Mouse (Mus musculus): Measurements from ENCODE around the gene Fgd6. TPM values are rescaled to one million over a fixed set of nuclear protein-coding genes. Genes with fewer than 3 reads are reported as not detected.
A peak's percentile ranks its signal among the peaks of the same experiment; 100 is the strongest.

Fgd6 gene
- polyA plus RNA-seq (2015; fragmentation: Nextera tagmentation; extraction: Ambion mirVana), result 2.2 and 2.5 TPM in 2 replicates

GRCm38 (mm10) chr10:94035658-94036374 is at the start of gene Fgd6, which contains the start of gene Vezt:
Gene Fgd6 (plus strand): TSS chr10:94036001.
Gene Vezt (minus strand): TSS chr10:94035817.
- no peaks in the 10 kb centered on the region for H3K9me3 ChIP-seq (ENCODE audit: control insufficient read depth)
- no peaks in the 10 kb centered on the region for H3K4me1 ChIP-seq (replicated peaks; ENCODE audit: control insufficient read depth, insufficient read depth, low read length)
- under 1% methylated on average over 77 of the region's 77 CpGs for WGBS
- H3K9ac ChIP-seq (ENCODE audit: low read depth, low read length), result peak within 1 kb of the TSS; percentile 88
- H3K4me3 ChIP-seq (ENCODE audit: low read depth, low read length), result peak within 1 kb of the TSS; percentile 94
- no peaks in the 10 kb centered on the region for H3K36me3 ChIP-seq (ENCODE audit: control insufficient read depth, insufficient read depth)
- peak within 1 kb of the TSS; percentile 84 for H3K27ac ChIP-seq (ENCODE audit: low read depth, low read length)
- peak; percentile 99 for ATAC-seq
- H3K4me2 ChIP-seq (replicated peaks; ENCODE audit: low read depth), result peak within 1 kb of the TSS; percentile 82
- no peaks in the 10 kb centered on the region for H3K27me3 ChIP-seq (replicated peaks; ENCODE audit: control insufficient read depth, insufficient read depth, low read length)
- peak; percentile 88 for TF ChIP-seq CTCF (IDR thresholded peaks at IDR 0.05; ENCODE audit: low read depth)

- ATAC-seq, result no peak
- Histone ChIP-seq H3K4me3 (ENCODE audit: low read depth, low read length) (no peak overlapping the region), H3K4me2 (replicated peaks; ENCODE audit: low read depth) (no peak overlapping the region), H3K9me3 (ENCODE audit: control insufficient read depth) (no peaks in the 10 kb centered on the region), H3K27ac (ENCODE audit: low read depth, low read length) (no peak overlapping the region), H3K4me1 (replicated peaks; ENCODE audit: control insufficient read depth, insufficient read depth, low read length) (no peaks in the 10 kb centered on the region), H3K9ac (ENCODE audit: low read depth, low read length) (no peak overlapping the region), H3K36me3 (ENCODE audit: control insufficient read depth, insufficient read depth) (peaks cover 49% of the 10 kb centered on the region), H3K27me3 (replicated peaks; ENCODE audit: control insufficient read depth, insufficient read depth, low read length) (no peaks in the 10 kb centered on the region)
- WGBS, result 92% methylated on average over 10 of the region's 10 CpGs
- no peak for TF ChIP-seq CTCF (IDR thresholded peaks at IDR 0.05; ENCODE audit: low read depth)
Observed at GRCm38 (mm10) chr10:93994136-93994535, 41.7 kb upstream of the Fgd6 start.

GRCm38 (mm10) chr10:93995100-93995499 is 40.7 kb upstream of the Fgd6 start:
- peaks cover 56% of the 10 kb centered on the region for H3K36me3 ChIP-seq (ENCODE audit: control insufficient read depth, insufficient read depth)

GRCm38 (mm10) chr10:93999357-93999756 is 36.4 kb upstream of the Fgd6 start:
- no peak for TF ChIP-seq CTCF (IDR thresholded peaks at IDR 0.05; ENCODE audit: low read depth)
- ATAC-seq, result no peak
- Histone ChIP-seq H3K4me3 (ENCODE audit: low read depth, low read length) (no peak overlapping the region), H3K4me1 (replicated peaks; ENCODE audit: control insufficient read depth, insufficient read depth, low read length) (no peaks in the 10 kb centered on the region), H3K27me3 (replicated peaks; ENCODE audit: control insufficient read depth, insufficient read depth, low read length) (no peaks in the 10 kb centered on the region), H3K9ac (ENCODE audit: low read depth, low read length) (no peak overlapping the region), H3K9me3 (ENCODE audit: control insufficient read depth) (no peaks in the 10 kb centered on the region), H3K36me3 (ENCODE audit: control insufficient read depth, insufficient read depth) (peaks cover 57% of the 10 kb centered on the region), H3K27ac (ENCODE audit: low read depth, low read length) (no peak overlapping the region), H3K4me2 (replicated peaks; ENCODE audit: low read depth) (no peak overlapping the region)
- 78% methylated on average over 1 of the region's 1 CpGs for WGBS

More at GRCm38 (mm10) chr10:93995100-93995499, 40.7 kb upstream of the Fgd6 start:
- no peaks in the 10 kb centered on the region for H3K27me3 ChIP-seq (replicated peaks; ENCODE audit: control insufficient read depth, insufficient read depth, low read length)
- TF ChIP-seq CTCF (IDR thresholded peaks at IDR 0.05; ENCODE audit: low read depth), result no peak
- no peak for ATAC-seq
- no peak overlapping the region for H3K4me2 ChIP-seq (replicated peaks; ENCODE audit: low read depth)
- no peaks in the 10 kb centered on the region for H3K4me1 ChIP-seq (replicated peaks; ENCODE audit: control insufficient read depth, insufficient read depth, low read length)
- no peaks in the 10 kb centered on the region for H3K9me3 ChIP-seq (ENCODE audit: control insufficient read depth)
- no peak overlapping the region for H3K4me3 ChIP-seq (ENCODE audit: low read depth, low read length)
- H3K9ac ChIP-seq (ENCODE audit: low read depth, low read length), result no peak overlapping the region
- H3K27ac ChIP-seq (ENCODE audit: low read depth, low read length), result no peak overlapping the region
- WGBS, result 100% methylated on average over 1 of the region's 1 CpGs

GRCm38 (mm10) chr10:94000223-94000622 is 35.6 kb upstream of the Fgd6 start:
- 82% methylated on average over 10 of the region's 10 CpGs for WGBS
- Histone ChIP-seq H3K27me3 (replicated peaks; ENCODE audit: control insufficient read depth, insufficient read depth, low read length) (no peaks in the 10 kb centered on the region), H3K4me3 (ENCODE audit: low read depth, low read length) (no peak overlapping the region), H3K4me1 (replicated peaks; ENCODE audit: control insufficient read depth, insufficient read depth, low read length) (no peaks in the 10 kb centered on the region), H3K9me3 (ENCODE audit: control insufficient read depth) (no peaks in the 10 kb centered on the region), H3K36me3 (ENCODE audit: control insufficient read depth, insufficient read depth) (peaks cover 55% of the 10 kb centered on the region), H3K27ac (ENCODE audit: low read depth, low read length) (no peak overlapping the region), H3K9ac (ENCODE audit: low read depth, low read length) (no peak overlapping the region), H3K4me2 (replicated peaks; ENCODE audit: low read depth) (no peak overlapping the region)
- TF ChIP-seq CTCF (IDR thresholded peaks at IDR 0.05; ENCODE audit: low read depth), result no peak
- ATAC-seq, result no peak

- Histone ChIP-seq H3K9me3 (ENCODE audit: control insufficient read depth) (no peaks in the 10 kb centered on the region), H3K9ac (ENCODE audit: low read depth, low read length) (no peak overlapping the region), H3K27me3 (replicated peaks; ENCODE audit: control insufficient read depth, insufficient read depth, low read length) (no peaks in the 10 kb centered on the region), H3K4me2 (replicated peaks; ENCODE audit: low read depth) (no peak overlapping the region), H3K4me1 (replicated peaks; ENCODE audit: control insufficient read depth, insufficient read depth, low read length) (no peaks in the 10 kb centered on the region), H3K36me3 (ENCODE audit: control insufficient read depth, insufficient read depth) (peaks cover 11% of the 10 kb centered on the region; the same call in 1 of the 2 replicates), H3K27ac (ENCODE audit: low read depth, low read length) (no peak overlapping the region), H3K4me3 (ENCODE audit: low read depth, low read length) (no peak overlapping the region)
- TF ChIP-seq CTCF (IDR thresholded peaks at IDR 0.05; ENCODE audit: low read depth), result no peak
- no peak for ATAC-seq
- 91% methylated on average over 2 of the region's 2 CpGs for WGBS
Observed at GRCm38 (mm10) chr10:94008356-94008755, 27.4 kb upstream of the Fgd6 start.

Data from intestine, postnatal 0 days (tissue).